Mouse (Mus musculus): ENCODE results near the gene Prkce. TPM values are rescaled to one million over a fixed set of nuclear protein-coding genes. Genes with fewer than 3 reads are reported as not detected.
"Not testable (repeated sequence)": the region's sequence is repeated elsewhere in the genome, so short reads cannot be mapped to it uniquely, and the experiment has no call there.

Prkce gene
- polyA plus RNA-seq, 1 experiment from 2014 or later, result 6.8 TPM

DNA sequence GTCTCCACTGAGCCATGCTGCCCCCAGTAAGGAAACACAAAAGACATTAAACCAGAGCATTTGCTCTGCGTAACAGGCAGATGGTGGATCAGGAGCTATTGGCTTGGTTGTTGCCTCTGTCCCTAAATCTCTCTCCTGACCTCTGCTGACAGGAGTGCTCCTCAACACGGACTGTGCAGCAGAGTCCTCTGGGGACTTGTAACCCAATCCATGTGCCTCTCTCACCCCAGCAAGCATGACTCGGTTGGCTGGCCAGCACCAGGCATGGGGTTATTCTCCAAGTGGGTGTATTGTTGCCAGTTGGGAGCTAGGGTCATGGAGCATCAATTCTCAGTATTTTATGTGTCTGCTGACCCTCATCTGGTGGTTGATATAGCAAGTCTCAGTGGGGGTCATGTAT lies 295.8 kb downstream of the Prkce start:
- peaks cover 64% of the 10 kb centered on the region for H3K4me1 ChIP-seq
- no peaks in the 10 kb centered on the region for H3K36me3 ChIP-seq
- H3K9ac ChIP-seq, result no peak overlapping the region
- H3K9me3 ChIP-seq (replicated peaks), result no peaks in the 10 kb centered on the region
- no peaks in the 10 kb centered on the region for H3K27me3 ChIP-seq
- H3K4me2 ChIP-seq, result no peak overlapping the region
- peak; percentile 88 for ATAC-seq (replicated peaks; ENCODE audit: low FRiP score)
- H3K4me3 ChIP-seq (replicated peaks), result no peak overlapping the region
- H3K27ac ChIP-seq, result no peak overlapping the region
- 30% methylated on average over 3 of the region's 3 CpGs for WGBS

DNA sequence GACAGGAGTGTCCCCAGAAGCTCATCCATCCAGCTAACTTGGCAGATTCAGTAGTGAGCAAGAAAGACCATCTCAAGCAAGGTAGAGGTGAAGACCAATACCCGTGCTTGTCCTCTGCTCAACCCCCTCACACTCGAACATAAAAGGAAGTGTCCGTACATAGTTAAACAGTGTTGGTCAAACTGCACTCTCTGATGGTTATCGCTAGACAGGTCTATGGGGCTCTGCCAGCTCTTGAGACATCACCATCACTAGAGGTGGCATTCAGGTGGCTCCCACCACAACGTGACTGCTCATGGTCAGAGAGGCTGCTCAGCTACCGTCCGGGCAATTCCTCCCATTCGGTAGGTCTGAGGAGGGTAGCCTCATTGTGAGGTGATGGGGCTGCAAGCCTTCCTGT lies 296.6 kb downstream of the Prkce start:
- no peak overlapping the region for H3K4me2 ChIP-seq
- ATAC-seq (replicated peaks; ENCODE audit: low FRiP score), result 0 out of 2 replicates have a peak, but pooled peaks have one; percentile 5
- H3K27ac ChIP-seq, result 0 out of 2 replicates have a peak overlapping the region, but pooled peaks have one; percentile 16
- 84% methylated on average over 8 of the region's 8 CpGs for WGBS
- no peak overlapping the region for H3K9ac ChIP-seq
- H3K36me3 ChIP-seq, result no peaks in the 10 kb centered on the region
- H3K4me1 ChIP-seq, result peaks cover 72% of the 10 kb centered on the region
- no peaks in the 10 kb centered on the region for H3K27me3 ChIP-seq
- no peak overlapping the region for H3K4me3 ChIP-seq (replicated peaks)
- H3K9me3 ChIP-seq (replicated peaks), result no peaks in the 10 kb centered on the region

DNA sequence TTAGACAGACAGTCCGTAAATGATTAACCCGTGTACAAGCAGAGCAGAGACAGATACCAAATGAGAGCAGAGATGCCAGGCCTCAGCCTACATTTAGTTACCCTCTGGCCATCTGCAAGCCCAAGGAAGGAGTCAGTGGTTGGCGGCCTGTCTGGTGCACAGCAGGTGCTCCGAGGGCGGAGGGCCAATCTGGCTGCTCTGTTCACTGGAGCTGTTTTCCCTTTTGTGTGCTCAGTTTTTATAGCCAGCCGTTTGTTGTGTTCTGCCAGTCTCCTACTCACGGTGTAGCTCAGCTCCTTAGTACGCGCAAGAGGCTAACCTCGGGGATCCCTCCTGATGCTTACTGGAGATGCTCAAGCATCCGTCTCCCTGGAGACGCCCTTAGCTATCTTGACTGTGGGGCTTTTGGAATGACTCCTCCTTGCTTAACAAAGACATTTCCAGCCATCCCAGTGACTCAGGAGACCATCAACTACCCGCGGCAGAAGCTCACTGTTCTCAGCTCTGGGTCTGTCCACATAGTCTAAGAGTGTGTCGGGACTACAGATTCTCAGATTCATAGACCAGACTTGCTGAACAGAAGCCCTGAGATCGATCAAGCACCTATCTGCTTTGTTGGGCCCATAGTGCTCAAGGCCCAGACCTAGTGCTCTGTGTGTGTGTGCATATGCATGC lies 297.2 kb downstream of the Prkce start:
- peak overlapping the region; percentile 65 for H3K27ac ChIP-seq
- H3K9ac ChIP-seq, result no peak overlapping the region
- no peak overlapping the region for H3K4me3 ChIP-seq (replicated peaks)
- H3K9me3 ChIP-seq (replicated peaks), result no peaks in the 10 kb centered on the region
- 64% methylated on average over 16 of the region's 16 CpGs for WGBS
- H3K36me3 ChIP-seq, result no peaks in the 10 kb centered on the region
- H3K4me2 ChIP-seq, result no peak overlapping the region
- H3K4me1 ChIP-seq, result peaks cover 72% of the 10 kb centered on the region
- H3K27me3 ChIP-seq, result no peaks in the 10 kb centered on the region
- ATAC-seq (replicated peaks; ENCODE audit: low FRiP score), result peak; percentile 59

DNA sequence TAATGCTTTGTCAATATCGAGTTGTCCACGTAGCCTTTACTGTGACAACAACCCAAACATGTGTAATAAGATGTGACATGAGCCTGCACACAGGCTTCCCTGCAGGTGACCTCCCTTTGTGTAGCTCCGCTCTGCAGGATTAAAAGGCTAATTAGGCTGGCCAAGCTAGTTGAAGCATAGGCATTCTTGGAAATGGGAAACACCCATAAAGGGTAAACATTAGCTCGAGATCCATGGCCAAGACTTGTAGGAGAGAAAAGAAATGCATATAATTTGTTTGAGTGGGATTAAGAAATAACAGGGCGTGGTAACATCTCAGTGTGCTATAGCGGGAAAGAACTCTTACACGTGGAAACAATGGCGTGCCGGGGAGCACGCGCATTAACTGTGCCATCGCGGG lies 298.3 kb downstream of the Prkce start:
- Histone ChIP-seq H3K9ac (no peak overlapping the region), H3K9me3 (replicated peaks) (no peaks in the 10 kb centered on the region), H3K27ac (peak overlapping the region; percentile 65), H3K4me3 (replicated peaks) (no peak overlapping the region), H3K4me2 (peak overlapping the region; percentile 9; the same call in 1 of the 2 replicates), H3K4me1 (peaks cover 77% of the 10 kb centered on the region), H3K27me3 (no peaks in the 10 kb centered on the region), H3K36me3 (no peaks in the 10 kb centered on the region)
- WGBS, result 71% methylated on average over 13 of the region's 13 CpGs
- ATAC-seq (replicated peaks; ENCODE audit: low FRiP score), result no peak

DNA sequence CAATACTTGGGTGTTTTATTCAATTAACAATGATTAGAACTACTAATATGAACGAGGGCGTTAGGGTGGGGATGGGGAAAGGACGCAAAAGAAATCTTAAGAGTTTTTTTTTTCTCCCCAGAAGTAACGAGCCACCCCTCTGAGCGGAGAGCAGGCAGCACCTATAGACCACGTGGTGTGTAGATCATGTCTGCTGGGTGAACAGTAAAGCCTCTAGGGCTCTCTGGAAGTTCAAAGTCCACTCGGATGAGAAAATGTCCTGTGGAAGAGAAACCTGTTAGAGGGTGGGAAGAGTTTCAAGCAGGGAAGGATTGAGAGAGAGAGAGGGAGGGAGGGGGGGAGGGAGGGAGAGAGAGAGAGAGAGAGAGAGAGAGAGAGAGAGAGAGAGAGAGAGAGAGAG lies 298.8 kb downstream of the Prkce start:
- Histone ChIP-seq H3K4me3 (replicated peaks) (no peak overlapping the region), H3K4me2 (peak overlapping the region; percentile 9; the same call in 1 of the 2 replicates), H3K27me3 (no peaks in the 10 kb centered on the region), H3K9ac (no peak overlapping the region), H3K36me3 (no peaks in the 10 kb centered on the region), H3K9me3 (replicated peaks) (no peaks in the 10 kb centered on the region), H3K4me1 (peaks cover 81% of the 10 kb centered on the region), H3K27ac (0 out of 2 replicates have a peak overlapping the region, but pooled peaks have one; percentile 62)
- 74% methylated on average over 7 of the region's 7 CpGs for WGBS
- no peak for ATAC-seq (replicated peaks; ENCODE audit: low FRiP score)

DNA sequence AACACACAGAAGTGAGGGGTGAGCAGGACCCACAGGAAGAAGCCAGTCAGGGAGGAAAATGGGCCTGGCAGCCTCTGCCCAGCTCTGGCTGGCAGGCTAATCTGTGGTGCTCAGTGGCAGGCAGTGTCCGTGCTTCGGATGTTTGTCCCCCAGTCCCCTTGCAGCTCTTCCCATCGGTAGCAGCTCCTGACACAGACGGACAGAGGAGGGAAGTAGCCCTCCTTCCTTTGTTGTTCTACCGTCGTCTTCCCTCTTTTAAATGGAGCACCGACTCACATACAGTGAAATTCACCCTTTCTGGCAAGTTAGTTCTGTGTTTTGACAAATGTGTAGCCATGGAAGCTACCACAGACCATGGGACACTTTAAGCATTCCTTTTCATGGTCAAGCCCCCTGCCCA lies 299.3 kb downstream of the Prkce start:
- no peak overlapping the region for H3K4me3 ChIP-seq (replicated peaks)
- no peak for ATAC-seq (replicated peaks; ENCODE audit: low FRiP score)
- H3K9ac ChIP-seq, result no peak overlapping the region
- WGBS, result 34% methylated on average over 7 of the region's 7 CpGs
- no peaks in the 10 kb centered on the region for H3K27me3 ChIP-seq
- no peak overlapping the region; the same call in 1 of the 2 replicates for H3K4me2 ChIP-seq
- H3K27ac ChIP-seq, result peak overlapping the region; percentile 51; the same call in 1 of the 2 replicates
- no peaks in the 10 kb centered on the region for H3K36me3 ChIP-seq
- H3K4me1 ChIP-seq, result peaks cover 80% of the 10 kb centered on the region
- H3K9me3 ChIP-seq (replicated peaks), result no peaks in the 10 kb centered on the region

DNA sequence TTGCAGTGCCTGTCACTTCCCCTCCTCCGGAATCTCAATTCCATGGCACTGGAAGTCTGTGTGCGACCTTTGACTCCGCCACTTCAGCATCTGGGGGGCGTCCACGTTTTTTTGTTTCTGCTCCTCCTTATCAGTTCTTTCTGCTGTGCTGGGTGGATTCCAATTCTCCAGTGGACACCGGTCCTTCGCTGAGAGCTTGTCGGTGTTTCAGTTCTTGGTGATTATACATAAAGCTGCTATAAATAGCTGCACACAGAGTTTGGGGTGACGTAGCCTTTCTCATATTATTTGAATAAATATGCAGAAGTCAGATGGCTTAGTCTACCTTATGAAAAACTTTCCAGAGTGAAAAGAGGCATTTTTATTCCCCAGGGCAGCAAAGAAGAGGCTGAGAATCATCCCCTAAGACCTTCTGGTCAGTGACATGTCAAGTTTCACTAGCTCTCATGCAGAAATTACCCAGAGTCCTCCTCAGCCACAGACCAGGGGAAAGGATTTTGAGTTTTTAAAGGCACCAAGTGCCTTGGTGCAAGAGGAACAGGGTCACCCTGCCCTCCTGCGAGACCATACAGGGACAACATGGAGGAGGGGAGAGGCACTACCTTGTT lies 299.8 kb downstream of the Prkce start:
- peaks cover 80% of the 10 kb centered on the region for H3K4me1 ChIP-seq
- ATAC-seq (replicated peaks; ENCODE audit: low FRiP score), result no peak
- no peak overlapping the region for H3K4me3 ChIP-seq (replicated peaks)
- H3K9me3 ChIP-seq (replicated peaks), result no peaks in the 10 kb centered on the region
- H3K27ac ChIP-seq, result 0 out of 2 replicates have a peak overlapping the region, but pooled peaks have one; percentile 51
- 48% methylated on average over 10 of the region's 10 CpGs for WGBS
- no peak overlapping the region for H3K9ac ChIP-seq
- no peak overlapping the region; the same call in 1 of the 2 replicates for H3K4me2 ChIP-seq
- no peaks in the 10 kb centered on the region for H3K27me3 ChIP-seq
- no peaks in the 10 kb centered on the region for H3K36me3 ChIP-seq

DNA sequence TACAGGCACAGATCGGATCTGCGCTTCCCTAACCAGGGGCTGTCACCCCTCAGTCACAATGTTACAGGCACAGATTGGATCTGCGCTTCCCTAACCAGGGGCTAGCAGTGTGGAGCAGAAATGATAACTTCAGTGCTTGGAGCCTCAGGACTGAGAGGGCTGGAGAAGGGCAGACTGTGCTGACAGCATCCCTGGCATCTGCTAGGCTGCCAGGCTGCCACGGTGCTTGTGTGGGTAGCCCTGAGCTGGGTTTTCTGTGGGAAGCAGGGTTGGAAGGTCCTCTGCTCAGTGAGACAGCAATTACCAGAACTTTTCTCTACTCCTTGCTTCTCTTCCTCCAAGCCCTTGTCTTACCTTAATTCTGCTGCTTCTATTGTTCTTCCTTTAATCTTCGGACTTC lies 300.4 kb downstream of the Prkce start:
- H3K27me3 ChIP-seq, result no peaks in the 10 kb centered on the region
- no peak overlapping the region for H3K4me3 ChIP-seq (replicated peaks)
- peaks cover 75% of the 10 kb centered on the region for H3K4me1 ChIP-seq
- no peak overlapping the region for H3K9ac ChIP-seq
- H3K27ac ChIP-seq, result no peak overlapping the region
- H3K9me3 ChIP-seq (replicated peaks), result no peaks in the 10 kb centered on the region
- WGBS, result 79% methylated on average over 5 of the region's 5 CpGs
- no peak overlapping the region for H3K4me2 ChIP-seq
- H3K36me3 ChIP-seq, result no peaks in the 10 kb centered on the region
- ATAC-seq (replicated peaks; ENCODE audit: low FRiP score), result no peak

DNA sequence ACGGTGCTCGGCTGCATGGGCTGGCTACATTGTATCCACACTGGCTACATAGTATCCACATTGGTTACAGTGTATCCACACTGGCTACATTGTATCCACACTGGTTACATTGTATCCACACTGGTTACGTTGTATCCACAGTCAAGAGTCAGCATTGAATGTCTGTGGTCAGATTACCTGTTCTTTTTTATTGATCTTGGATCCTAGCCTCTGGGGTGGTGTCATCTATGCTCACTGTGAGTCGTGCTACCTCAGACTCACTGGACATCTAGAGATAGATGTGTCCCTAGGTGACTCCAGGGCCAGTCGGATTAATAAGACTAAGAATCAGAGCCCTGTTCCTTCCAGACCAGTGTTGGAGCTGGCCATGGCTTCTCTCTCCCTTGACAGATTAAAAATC lies 302.6 kb downstream of the Prkce start:
- Histone ChIP-seq H3K4me3 (replicated peaks) (no peak overlapping the region), H3K4me2 (no peak overlapping the region), H3K9ac (no peak overlapping the region), H3K9me3 (replicated peaks) (no peaks in the 10 kb centered on the region), H3K36me3 (no peaks in the 10 kb centered on the region), H3K27me3 (no peaks in the 10 kb centered on the region), H3K27ac (no peak overlapping the region), H3K4me1 (peaks cover 53% of the 10 kb centered on the region)
- WGBS, result 75% methylated on average over 5 of the region's 5 CpGs
- ATAC-seq (replicated peaks; ENCODE audit: low FRiP score), result no peak

DNA sequence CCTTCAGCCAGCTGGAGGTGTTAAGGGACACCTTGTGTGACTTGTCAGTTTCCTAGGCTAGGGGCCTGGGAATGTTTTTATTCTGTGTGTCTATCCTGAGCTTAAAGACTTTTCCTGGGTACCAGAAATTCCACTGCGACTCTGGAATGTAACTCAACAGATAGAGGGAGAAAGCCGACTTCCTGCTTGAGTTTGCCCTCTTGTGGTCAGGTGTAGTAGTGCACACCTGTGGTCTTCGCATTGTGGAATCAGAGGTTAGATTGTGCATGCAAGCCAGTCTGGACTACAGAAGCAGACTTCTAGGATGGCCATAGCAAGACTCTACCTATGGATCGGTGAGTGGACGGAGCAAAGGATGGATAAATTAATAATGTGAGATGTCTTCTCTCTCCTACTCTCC lies 304.1 kb downstream of the Prkce start:
- 42% methylated on average over 5 of the region's 5 CpGs for WGBS
- ATAC-seq (replicated peaks; ENCODE audit: low FRiP score), result no peak; the same call in 1 of the 2 replicates

DNA sequence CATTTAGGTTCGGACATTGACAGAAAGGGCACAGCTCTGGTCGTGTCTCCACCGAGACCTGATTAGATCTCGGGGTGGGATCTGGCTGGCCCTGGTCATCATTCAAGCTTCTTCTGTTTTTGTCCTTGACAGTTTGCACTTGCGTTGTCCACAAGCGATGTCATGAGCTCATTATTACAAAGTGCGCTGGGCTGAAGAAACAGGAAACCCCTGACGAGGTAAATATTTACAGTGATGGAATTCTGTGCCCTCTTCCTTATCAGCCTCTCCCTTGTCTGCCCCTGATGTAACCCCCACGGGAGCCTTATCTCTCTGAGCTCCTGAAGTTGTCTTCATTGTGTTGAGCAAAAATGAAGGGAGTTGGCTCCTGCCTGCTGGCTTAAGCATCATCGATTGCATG lies 309.1 kb downstream of the Prkce start:
- H3K36me3 ChIP-seq, result no peaks in the 10 kb centered on the region
- ATAC-seq (replicated peaks; ENCODE audit: low FRiP score), result no peak
- no peak overlapping the region for H3K9ac ChIP-seq
- no peak overlapping the region for H3K27ac ChIP-seq
- no peak overlapping the region for H3K4me3 ChIP-seq (replicated peaks)
- no peak overlapping the region for H3K4me2 ChIP-seq
- H3K4me1 ChIP-seq, result 0 out of 2 replicates have a peak, but pooled peaks cover 4% of the 10 kb centered on the region
- no peaks in the 10 kb centered on the region for H3K9me3 ChIP-seq (replicated peaks)
- 73% methylated on average over 10 of the region's 10 CpGs for WGBS
- H3K27me3 ChIP-seq, result no peaks in the 10 kb centered on the region

More for the DNA sequence above, 304.1 kb downstream of the Prkce start:
- no peak overlapping the region for H3K4me3 ChIP-seq (replicated peaks)
- no peak overlapping the region for H3K4me2 ChIP-seq
- H3K4me1 ChIP-seq, result peaks cover 39% of the 10 kb centered on the region
- no peaks in the 10 kb centered on the region for H3K27me3 ChIP-seq
- no peaks in the 10 kb centered on the region for H3K9me3 ChIP-seq (replicated peaks)
- H3K27ac ChIP-seq, result no peak overlapping the region
- H3K9ac ChIP-seq, result no peak overlapping the region
- no peaks in the 10 kb centered on the region for H3K36me3 ChIP-seq

DNA sequence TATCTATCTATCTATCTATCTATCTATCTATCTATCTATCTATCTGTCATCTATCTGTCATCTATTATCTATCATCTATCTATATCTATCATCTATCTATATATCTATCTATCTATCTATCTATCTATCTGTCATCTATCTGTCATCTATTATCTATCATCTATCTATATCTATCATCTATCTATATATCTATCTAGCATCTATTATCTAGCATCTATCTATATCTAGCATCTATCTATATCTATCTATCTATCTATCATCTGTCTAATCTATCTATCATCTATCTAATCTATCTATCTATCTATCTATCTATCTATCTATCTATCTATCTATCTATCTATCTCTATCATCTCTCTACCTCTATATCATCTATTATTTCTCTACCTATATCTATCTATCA lies 309.8 kb downstream of the Prkce start:
- not testable (repeated sequence) for H3K9me3 ChIP-seq (replicated peaks); ATAC-seq (replicated peaks; ENCODE audit: low FRiP score)

More for the DNA sequence above, 309.8 kb downstream of the Prkce start:
- not testable (repeated sequence) for H3K36me3 ChIP-seq; H3K27ac ChIP-seq; H3K4me1 ChIP-seq; H3K9ac ChIP-seq; H3K4me3 ChIP-seq (replicated peaks); H3K4me2 ChIP-seq; H3K27me3 ChIP-seq

All from kidney, embryonic 15.5 days (tissue).